Mouse (Mus musculus): Measurements from ENCODE around the gene Faap100. TPM values are rescaled to one million over a fixed set of nuclear protein-coding genes. Genes with fewer than 3 reads are reported as not detected.

Gene Faap100
- total and polyA plus RNA-seq, 2 experiments = 3.2 to 14.9 TPM

- DNase-seq (ENCODE audit: extremely low read depth, low read depth, low spot score) = no peak
- TF ChIP-seq POLR2A (IDR thresholded peaks at IDR 0.05; ENCODE audit: extremely low read depth, insufficient read depth, low read length) (no peak), CTCF (IDR thresholded peaks at IDR 0.05; ENCODE audit: low read depth, low read length) (no peak)
- no peaks in the 10 kb centered on the region for H3K27me3 ChIP-seq (ENCODE audit: control insufficient read depth, insufficient read depth, low read length)
- H3K4me3 ChIP-seq (ENCODE audit: insufficient read depth, low read depth, low read length) = no peak overlapping the region
- no peak overlapping the region for H3K27ac ChIP-seq (replicated peaks; ENCODE audit: insufficient read depth, low read depth, low read length)
- peaks cover 53% of the 10 kb centered on the region for H3K36me3 ChIP-seq (ENCODE audit: control insufficient read depth, insufficient read depth, low read length)
- 80% methylated on average over 2 of the region's 2 CpGs for WGBS
- peaks cover 2% of the 10 kb centered on the region; the same call in 1 of the 2 replicates for H3K79me2 ChIP-seq (ENCODE audit: control insufficient read depth, insufficient read depth, low read length)
- no peak overlapping the region for H3K9ac ChIP-seq (ENCODE audit: low read depth, low read length)
- H3K4me1 ChIP-seq (ENCODE audit: control insufficient read depth, insufficient read depth, low read length) = no peaks in the 10 kb centered on the region
These were observed 19.0 kb upstream of the Faap100 start for GRCm38 (mm10) chr11:120397602-120398001.

DNA sequence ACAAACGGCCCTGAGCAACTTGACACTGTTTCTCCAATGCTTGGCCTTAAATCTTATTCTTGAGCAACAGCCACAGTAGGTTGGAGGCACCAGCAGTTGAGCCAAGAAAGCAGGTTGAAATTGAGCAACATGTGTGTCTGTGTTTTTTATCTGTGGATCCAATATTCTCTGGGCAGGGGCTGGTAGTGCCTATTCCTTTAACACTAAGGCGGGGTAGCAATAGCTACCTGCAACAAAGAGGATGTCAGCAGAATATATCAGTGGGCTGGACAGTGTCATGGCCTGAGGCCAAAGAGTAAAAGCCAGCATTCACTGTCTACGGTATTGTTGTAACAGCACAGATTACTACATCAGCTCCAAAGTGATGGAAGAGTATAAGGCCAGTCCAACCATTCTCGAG, 17.1 kb upstream of the Faap100 start:
- DNase-seq (ENCODE audit: extremely low read depth, low read depth, low spot score) = peak; percentile 77
- peaks cover 40% of the 10 kb centered on the region for H3K36me3 ChIP-seq (ENCODE audit: control insufficient read depth, insufficient read depth, low read length)
- H3K9ac ChIP-seq (ENCODE audit: low read depth, low read length) = no peak overlapping the region
- no peaks in the 10 kb centered on the region for H3K4me1 ChIP-seq (ENCODE audit: control insufficient read depth, insufficient read depth, low read length)
- H3K27me3 ChIP-seq (ENCODE audit: control insufficient read depth, insufficient read depth, low read length) = no peaks in the 10 kb centered on the region
- TF ChIP-seq POLR2A (IDR thresholded peaks at IDR 0.05; ENCODE audit: extremely low read depth, insufficient read depth, low read length) = no peak
- TF ChIP-seq CTCF (IDR thresholded peaks at IDR 0.05; ENCODE audit: low read depth, low read length) = no peak
- H3K79me2 ChIP-seq (ENCODE audit: control insufficient read depth, insufficient read depth, low read length) = peaks cover 2% of the 10 kb centered on the region; the same call in 1 of the 2 replicates
- no peak overlapping the region for H3K27ac ChIP-seq (replicated peaks; ENCODE audit: insufficient read depth, low read depth, low read length)
- H3K4me3 ChIP-seq (ENCODE audit: insufficient read depth, low read depth, low read length) = no peak overlapping the region
- WGBS = 18% methylated on average over 4 of the region's 4 CpGs

DNA sequence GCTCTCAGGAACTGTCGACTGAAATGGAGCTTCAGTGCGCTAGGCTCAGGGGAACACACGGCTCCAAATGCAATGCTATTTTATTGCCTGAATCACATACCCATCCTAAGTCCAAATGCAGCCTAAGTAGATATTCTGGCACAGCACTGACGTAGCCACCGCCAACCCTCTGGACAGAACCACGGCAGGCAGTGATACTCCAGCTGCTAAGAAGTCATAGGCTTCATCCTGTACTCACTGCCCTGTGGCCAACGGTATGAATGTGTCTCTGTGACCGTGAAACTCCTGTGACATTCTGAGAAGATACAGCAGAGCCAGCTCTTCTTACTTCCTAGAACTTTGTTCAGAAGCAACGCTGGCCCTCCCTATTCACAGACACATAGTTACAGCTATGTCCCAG, 10.0 kb upstream of the Faap100 start:
- Histone ChIP-seq H3K9ac (ENCODE audit: low read depth, low read length) (no peak overlapping the region), H3K4me3 (ENCODE audit: insufficient read depth, low read depth, low read length) (no peak overlapping the region), H3K36me3 (ENCODE audit: control insufficient read depth, insufficient read depth, low read length) (peaks cover 46% of the 10 kb centered on the region), H3K27ac (replicated peaks; ENCODE audit: insufficient read depth, low read depth, low read length) (no peak overlapping the region), H3K79me2 (ENCODE audit: control insufficient read depth, insufficient read depth, low read length) (peaks cover 2% of the 10 kb centered on the region; the same call in 1 of the 2 replicates), H3K4me1 (ENCODE audit: control insufficient read depth, insufficient read depth, low read length) (no peaks in the 10 kb centered on the region), H3K27me3 (ENCODE audit: control insufficient read depth, insufficient read depth, low read length) (no peaks in the 10 kb centered on the region)
- no peak for DNase-seq (ENCODE audit: extremely low read depth, low read depth, low spot score)
- TF ChIP-seq POLR2A (IDR thresholded peaks at IDR 0.05; ENCODE audit: extremely low read depth, insufficient read depth, low read length) (no peak), CTCF (IDR thresholded peaks at IDR 0.05; ENCODE audit: low read depth, low read length) (no peak)
- WGBS = 92% methylated on average over 9 of the region's 9 CpGs

- Histone ChIP-seq H3K27me3 (ENCODE audit: control insufficient read depth, insufficient read depth, low read length) (no peaks in the 10 kb centered on the region), H3K27ac (replicated peaks; ENCODE audit: insufficient read depth, low read depth, low read length) (no peak overlapping the region), H3K36me3 (ENCODE audit: control insufficient read depth, insufficient read depth, low read length) (peaks cover 53% of the 10 kb centered on the region), H3K4me1 (ENCODE audit: control insufficient read depth, insufficient read depth, low read length) (no peaks in the 10 kb centered on the region), H3K9ac (ENCODE audit: low read depth, low read length) (no peak overlapping the region), H3K4me3 (ENCODE audit: insufficient read depth, low read depth, low read length) (no peak overlapping the region), H3K79me2 (ENCODE audit: control insufficient read depth, insufficient read depth, low read length) (no peaks in the 10 kb centered on the region)
- no peak for DNase-seq (ENCODE audit: extremely low read depth, low read depth, low spot score)
- TF ChIP-seq CTCF (IDR thresholded peaks at IDR 0.05; ENCODE audit: low read depth, low read length) (no peak), POLR2A (IDR thresholded peaks at IDR 0.05; ENCODE audit: extremely low read depth, insufficient read depth, low read length) (no peak)
- 47% methylated on average over 2 of the region's 2 CpGs for WGBS
These were observed 8.6 kb upstream of the Faap100 start for GRCm38 (mm10) chr11:120387157-120387556.

- DNase-seq (ENCODE audit: extremely low read depth, low read depth, low spot score) = no peak
- Histone ChIP-seq H3K79me2 (ENCODE audit: control insufficient read depth, insufficient read depth, low read length) (no peaks in the 10 kb centered on the region), H3K4me1 (ENCODE audit: control insufficient read depth, insufficient read depth, low read length) (no peaks in the 10 kb centered on the region), H3K27ac (replicated peaks; ENCODE audit: insufficient read depth, low read depth, low read length) (no peak overlapping the region), H3K36me3 (ENCODE audit: control insufficient read depth, insufficient read depth, low read length) (peaks cover 57% of the 10 kb centered on the region), H3K4me3 (ENCODE audit: insufficient read depth, low read depth, low read length) (no peak overlapping the region), H3K27me3 (ENCODE audit: control insufficient read depth, insufficient read depth, low read length) (no peaks in the 10 kb centered on the region), H3K9ac (ENCODE audit: low read depth, low read length) (no peak overlapping the region)
- WGBS = 88% methylated on average over 6 of the region's 6 CpGs
- TF ChIP-seq POLR2A (IDR thresholded peaks at IDR 0.05; ENCODE audit: extremely low read depth, insufficient read depth, low read length) (no peak), CTCF (IDR thresholded peaks at IDR 0.05; ENCODE audit: low read depth, low read length) (no peak)
These were observed 8.1 kb upstream of the Faap100 start for GRCm38 (mm10) chr11:120386632-120387031.

DNA sequence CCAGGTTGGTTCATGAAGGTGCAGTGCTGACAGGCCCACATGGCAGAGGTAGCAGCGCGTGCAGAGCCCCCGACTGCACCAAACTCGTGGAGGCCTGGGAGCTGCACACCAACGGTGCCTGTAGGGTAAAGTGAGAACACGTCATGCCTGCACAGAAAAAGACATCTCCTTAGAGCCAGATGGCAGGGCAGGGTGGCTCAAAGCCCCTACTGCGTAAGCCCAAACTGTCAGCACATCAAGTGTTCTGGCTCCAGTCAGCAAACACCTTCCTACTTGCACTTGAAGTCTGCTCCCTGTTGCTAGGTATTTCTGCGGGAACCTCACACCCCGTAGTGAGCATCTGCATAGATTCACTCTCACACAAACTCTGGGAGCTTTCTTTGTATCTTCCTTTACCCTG, 3.9 kb upstream of the Faap100 start:
- Histone ChIP-seq H3K79me2 (ENCODE audit: control insufficient read depth, insufficient read depth, low read length) (no peaks in the 10 kb centered on the region), H3K4me1 (ENCODE audit: control insufficient read depth, insufficient read depth, low read length) (peaks cover 7% of the 10 kb centered on the region), H3K9ac (ENCODE audit: low read depth, low read length) (no peak overlapping the region), H3K27ac (replicated peaks; ENCODE audit: insufficient read depth, low read depth, low read length) (no peak overlapping the region), H3K36me3 (ENCODE audit: control insufficient read depth, insufficient read depth, low read length) (peaks cover 47% of the 10 kb centered on the region), H3K4me3 (ENCODE audit: insufficient read depth, low read depth, low read length) (no peak overlapping the region), H3K27me3 (ENCODE audit: control insufficient read depth, insufficient read depth, low read length) (no peaks in the 10 kb centered on the region)
- no peak for DNase-seq (ENCODE audit: extremely low read depth, low read depth, low spot score)
- TF ChIP-seq CTCF (IDR thresholded peaks at IDR 0.05; ENCODE audit: low read depth, low read length) (no peak), POLR2A (IDR thresholded peaks at IDR 0.05; ENCODE audit: extremely low read depth, insufficient read depth, low read length) (no peak)
- WGBS = 94% methylated on average over 9 of the region's 9 CpGs

Data from liver, adult 2 months (tissue).